Mouse (Mus musculus): ENCODE measurements around the gene Dclk2. TPM values are rescaled to one million over a fixed set of nuclear protein-coding genes. Genes with fewer than 3 reads are reported as not detected.

Dclk2 gene
- polyA plus RNA-seq, 1 experiment: 7.2 TPM

GRCm38 (mm10) chr3:86786845-86787351, 133.8 kb downstream of the Dclk2 start:
- H3K9me3 ChIP-seq (ENCODE audit: control insufficient read depth, low read length): no peaks in the 10 kb centered on the region
- H3K4me1 ChIP-seq (ENCODE audit: control insufficient read depth): no peaks in the 10 kb centered on the region

DNA sequence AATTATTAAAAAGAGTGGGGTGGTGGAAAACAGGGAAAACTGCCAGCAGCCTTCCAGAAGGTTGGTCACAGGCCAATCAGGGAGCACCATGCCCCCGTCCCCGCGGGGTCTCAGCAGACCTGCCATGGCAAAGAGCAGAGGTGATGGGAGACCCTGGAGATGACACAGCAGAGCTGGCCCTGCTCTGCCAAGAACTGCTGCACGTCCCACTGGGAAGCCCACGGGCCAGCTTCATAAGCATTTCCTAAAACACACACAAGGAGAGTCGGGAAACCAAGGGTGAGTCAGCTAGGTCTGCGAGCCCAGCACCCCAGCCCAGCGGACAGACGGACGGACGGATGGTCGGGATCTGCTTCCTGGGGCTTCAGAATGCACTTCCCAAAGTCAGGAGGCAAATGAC, 134.4 kb downstream of the Dclk2 start:
- H3K9me3 ChIP-seq (ENCODE audit: control insufficient read depth, low read length): no peaks in the 10 kb centered on the region
- no peak overlapping the region for H3K4me3 ChIP-seq (replicated peaks)
- H3K27me3 ChIP-seq (ENCODE audit: control insufficient read depth): no peaks in the 10 kb centered on the region
- no peaks in the 10 kb centered on the region for H3K4me1 ChIP-seq (ENCODE audit: control insufficient read depth)
- peaks cover 90% of the 10 kb centered on the region for H3K36me3 ChIP-seq (ENCODE audit: control insufficient read depth)
- TF ChIP-seq GATA1 (IDR thresholded peaks at IDR 0.05; ENCODE audit: low read length) (no peak), TAL1 (IDR thresholded peaks at IDR 0.05; ENCODE audit: low read length) (no peak)

More at GRCm38 (mm10) chr3:86786845-86787351, 133.8 kb downstream of the Dclk2 start:
- Histone ChIP-seq H3K4me3 (replicated peaks) (no peak overlapping the region), H3K36me3 (ENCODE audit: control insufficient read depth) (peaks cover 92% of the 10 kb centered on the region), H3K27me3 (ENCODE audit: control insufficient read depth) (no peaks in the 10 kb centered on the region)
- TF ChIP-seq GATA1 (IDR thresholded peaks at IDR 0.05; ENCODE audit: low read length) (no peak), TAL1 (IDR thresholded peaks at IDR 0.05; ENCODE audit: low read length) (no peak)

DNA sequence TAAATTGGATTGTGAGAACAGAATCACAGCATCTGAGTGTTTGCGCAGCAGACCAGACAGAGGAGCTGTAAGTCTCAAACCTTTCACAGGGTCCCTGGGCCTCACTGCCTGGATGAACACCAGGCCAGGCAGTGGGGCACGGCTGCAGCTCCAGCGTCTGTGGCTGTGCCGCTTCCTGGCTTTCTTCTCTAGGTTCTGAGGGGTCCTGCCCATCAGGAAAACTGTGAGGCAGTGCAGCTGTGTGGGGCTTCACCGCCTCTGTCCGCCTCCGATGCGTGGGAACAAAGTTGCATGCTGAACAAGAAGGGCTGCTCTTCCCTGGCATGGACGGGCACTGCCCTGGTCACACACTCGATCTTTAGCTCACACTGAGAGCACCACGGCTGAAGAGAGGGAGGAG, 135.7 kb downstream of the Dclk2 start:
- no peaks in the 10 kb centered on the region for H3K4me1 ChIP-seq (ENCODE audit: control insufficient read depth)
- no peak for TF ChIP-seq GATA1 (IDR thresholded peaks at IDR 0.05; ENCODE audit: low read length)
- TF ChIP-seq TAL1 (IDR thresholded peaks at IDR 0.05; ENCODE audit: low read length): no peak

GRCm38 (mm10) chr3:86784051-86784450, 136.6 kb downstream of the Dclk2 start:
- Histone ChIP-seq H3K4me1 (ENCODE audit: control insufficient read depth) (no peaks in the 10 kb centered on the region), H3K36me3 (ENCODE audit: control insufficient read depth) (peaks cover 85% of the 10 kb centered on the region), H3K27me3 (ENCODE audit: control insufficient read depth) (no peaks in the 10 kb centered on the region), H3K4me3 (replicated peaks) (no peak overlapping the region), H3K9me3 (ENCODE audit: control insufficient read depth, low read length) (no peaks in the 10 kb centered on the region)
- no peak for TF ChIP-seq GATA1 (IDR thresholded peaks at IDR 0.05; ENCODE audit: low read length)
- no peak for TF ChIP-seq TAL1 (IDR thresholded peaks at IDR 0.05; ENCODE audit: low read length)

More for the DNA sequence above, 135.7 kb downstream of the Dclk2 start:
- Histone ChIP-seq H3K9me3 (ENCODE audit: control insufficient read depth, low read length) (no peaks in the 10 kb centered on the region), H3K4me3 (replicated peaks) (no peak overlapping the region), H3K36me3 (ENCODE audit: control insufficient read depth) (peaks cover 89% of the 10 kb centered on the region), H3K27me3 (ENCODE audit: control insufficient read depth) (no peaks in the 10 kb centered on the region)

GRCm38 (mm10) chr3:86779704-86780103, 140.9 kb downstream of the Dclk2 start:
- no peak for TF ChIP-seq GATA1 (IDR thresholded peaks at IDR 0.05; ENCODE audit: low read length)
- H3K36me3 ChIP-seq (ENCODE audit: control insufficient read depth): peaks cover 74% of the 10 kb centered on the region
- no peaks in the 10 kb centered on the region for H3K27me3 ChIP-seq (ENCODE audit: control insufficient read depth)
- H3K4me3 ChIP-seq (replicated peaks): no peak overlapping the region
- H3K9me3 ChIP-seq (ENCODE audit: control insufficient read depth, low read length): no peaks in the 10 kb centered on the region
- no peaks in the 10 kb centered on the region for H3K4me1 ChIP-seq (ENCODE audit: control insufficient read depth)

DNA sequence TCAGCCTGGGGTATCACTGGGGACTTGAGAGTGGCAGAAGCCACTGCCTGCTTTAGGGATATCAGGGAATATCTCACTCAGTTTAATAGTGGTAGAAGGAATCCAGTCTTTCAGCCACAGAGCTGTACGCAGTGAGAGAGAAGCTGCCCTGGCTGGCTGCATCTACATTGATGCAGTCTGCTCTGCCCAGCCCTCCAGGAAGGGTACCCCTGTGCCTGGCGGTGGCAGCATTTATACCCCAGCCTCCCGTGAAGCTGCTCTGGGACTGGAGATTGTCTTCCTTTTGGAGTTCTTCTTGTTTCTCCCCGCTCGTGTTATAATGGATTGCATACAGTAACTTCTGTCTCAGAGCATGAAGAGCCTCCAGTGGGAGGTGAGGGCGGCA, 145.2 kb downstream of the Dclk2 start:
- H3K9me3 ChIP-seq (ENCODE audit: control insufficient read depth, low read length): no peaks in the 10 kb centered on the region
- H3K36me3 ChIP-seq (ENCODE audit: control insufficient read depth): peaks cover 46% of the 10 kb centered on the region
- no peak for TF ChIP-seq TAL1 (IDR thresholded peaks at IDR 0.05; ENCODE audit: low read length)
- TF ChIP-seq GATA1 (IDR thresholded peaks at IDR 0.05; ENCODE audit: low read length): no peak
- H3K27me3 ChIP-seq (ENCODE audit: control insufficient read depth): no peaks in the 10 kb centered on the region
- no peak overlapping the region for H3K4me3 ChIP-seq (replicated peaks)
- H3K4me1 ChIP-seq (ENCODE audit: control insufficient read depth): no peaks in the 10 kb centered on the region

- TF ChIP-seq GATA1 (IDR thresholded peaks at IDR 0.05; ENCODE audit: low read length) (no peak), TAL1 (IDR thresholded peaks at IDR 0.05; ENCODE audit: low read length) (no peak)
- Histone ChIP-seq H3K9me3 (ENCODE audit: control insufficient read depth, low read length) (no peaks in the 10 kb centered on the region), H3K4me1 (ENCODE audit: control insufficient read depth) (no peaks in the 10 kb centered on the region), H3K27me3 (ENCODE audit: control insufficient read depth) (no peaks in the 10 kb centered on the region), H3K4me3 (replicated peaks) (no peak overlapping the region), H3K36me3 (ENCODE audit: control insufficient read depth) (peaks cover 39% of the 10 kb centered on the region)
These were observed 145.8 kb downstream of the Dclk2 start for GRCm38 (mm10) chr3:86774566-86775443.

DNA sequence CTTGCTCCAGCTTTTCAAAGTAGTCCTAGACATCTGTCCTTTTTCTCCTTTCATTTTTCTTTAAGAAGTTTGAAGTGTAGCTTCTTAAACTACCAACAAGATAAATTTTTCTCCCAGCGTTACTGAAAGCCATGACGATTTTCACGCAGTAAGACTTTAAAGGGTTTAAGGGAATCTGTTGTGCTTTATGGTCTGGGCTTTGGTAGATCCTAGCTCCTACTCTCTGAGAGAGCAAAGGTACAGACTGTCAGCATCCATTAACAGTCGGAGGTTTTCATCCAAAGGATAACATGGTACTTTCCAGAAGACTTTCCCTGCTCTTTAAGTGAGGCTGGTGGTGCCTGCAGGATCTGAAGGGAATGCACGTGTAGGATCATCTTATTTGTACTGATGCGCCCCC, 151.7 kb downstream of the Dclk2 start:
- H3K4me1 ChIP-seq (ENCODE audit: control insufficient read depth): no peaks in the 10 kb centered on the region
- peaks cover 4% of the 10 kb centered on the region for H3K36me3 ChIP-seq (ENCODE audit: control insufficient read depth)
- H3K27me3 ChIP-seq (ENCODE audit: control insufficient read depth): peaks cover 2% of the 10 kb centered on the region; the same call in 1 of the 2 replicates
- no peak overlapping the region for H3K4me3 ChIP-seq (replicated peaks)
- TF ChIP-seq TAL1 (IDR thresholded peaks at IDR 0.05; ENCODE audit: low read length) (no peak), GATA1 (IDR thresholded peaks at IDR 0.05; ENCODE audit: low read length) (no peak)
- H3K9me3 ChIP-seq (ENCODE audit: control insufficient read depth, low read length): no peaks in the 10 kb centered on the region

GRCm38 (mm10) chr3:86768553-86768952, 152.1 kb downstream of the Dclk2 start:
- Histone ChIP-seq H3K4me1 (ENCODE audit: control insufficient read depth) (no peaks in the 10 kb centered on the region), H3K27me3 (ENCODE audit: control insufficient read depth) (peaks cover 2% of the 10 kb centered on the region; the same call in 1 of the 2 replicates), H3K9me3 (ENCODE audit: control insufficient read depth, low read length) (no peaks in the 10 kb centered on the region), H3K36me3 (ENCODE audit: control insufficient read depth) (peaks cover 1% of the 10 kb centered on the region), H3K4me3 (replicated peaks) (no peak overlapping the region)
- TF ChIP-seq GATA1 (IDR thresholded peaks at IDR 0.05; ENCODE audit: low read length): no peak
- no peak for TF ChIP-seq TAL1 (IDR thresholded peaks at IDR 0.05; ENCODE audit: low read length)
